Mouse (Mus musculus) limb, embryonic 12.5 days (tissue): ENCODE results near the gene Csrnp2. TPM values are rescaled to one million over a fixed set of nuclear protein-coding genes. Genes with fewer than 3 reads are reported as not detected.
"Not testable (repeated sequence)": the region's sequence is repeated elsewhere in the genome, so short reads cannot be mapped to it uniquely, and the experiment has no call there.

Source experiments
- ATAC-seq: fragments of 200-750 bp; cut with Nextera tagmentation; 2 replicates; pipeline ENCODE4 v1.8.0; 2017; ENCODE audit warnings: low read depth, moderate TSS enrichment; ENCODE audit not compliant: insufficient number of reproducible peaks, insufficient read depth, low FRiP score, low TSS enrichment
- H3K27ac ChIP-seq: fragments of 300-500 bp; sonication (generic); 2 replicates; pipeline ENCODE4 v1.5.1; 2016; ENCODE audit warnings: mild to moderate bottlenecking, moderate library complexity
- H3K27me3 ChIP-seq: fragments of 300-500 bp; sonication (generic); 2 replicates; pipeline ENCODE4 v1.6.1; 2016; ENCODE audit warnings: mild to moderate bottlenecking, moderate library complexity
- H3K36me3 ChIP-seq: fragments of 300-500 bp; sonication (generic); 2 replicates; pipeline ENCODE4 v1.6.1; 2016; ENCODE audit warnings: mild to moderate bottlenecking, moderate library complexity
- H3K4me1 ChIP-seq: fragments of 300-500 bp; sonication (generic); replicated peaks from 2 replicates; pipeline ENCODE4 v1.6.1; 2016
- H3K4me2 ChIP-seq: fragments of 300-500 bp; sonication (generic); 2 replicates; pipeline ENCODE4 v1.6.1; 2016; ENCODE audit warnings: mild to moderate bottlenecking, moderate library complexity
- H3K4me3 ChIP-seq: fragments of 300-500 bp; sonication (generic); replicated peaks from 2 replicates; pipeline ENCODE4 v1.5.1; 2016; ENCODE audit warnings: mild to moderate bottlenecking
- H3K9ac ChIP-seq: fragments of 300-500 bp; sonication (generic); replicated peaks from 2 replicates; pipeline ENCODE4 v1.6.1; 2016; ENCODE audit warnings: mild to moderate bottlenecking, moderate library complexity
- H3K9me3 ChIP-seq: fragments of 300-500 bp; sonication (generic); 2 replicates; pipeline ENCODE4 v1.6.1; 2016; ENCODE audit warnings: mild to moderate bottlenecking, moderate library complexity
- WGBS: fragments of 180-500 bp; shearing (Covaris S2); methylation state at CpG from one replicate; pipeline ENCODE4 v1.1.7; 2016; 5-methylcytosine and 5-hydroxymethylcytosine counted together
- polyA plus RNA-seq: library from polyadenylated mRNA; unstranded; fragments of >200 nt; fragmentation: Nextera tagmentation; extraction: Ambion mirVana; gene quantifications from 2 replicates; pipeline ENCODE4 v1.2.1, GENCODE M21; 2016

The Csrnp2 gene
- polyA plus RNA-seq, 1 experiment from 2014 or later: 34.1 TPM

GRCm38 (mm10) chr15:100510072-100510471 lies 14.8 kb upstream of the Csrnp2 start:
- H3K27ac ChIP-seq: no peak overlapping the region

GRCm38 (mm10) chr15:100508454-100509167 lies 13.3 kb upstream of the Csrnp2 start:
- Histone ChIP-seq H3K4me3 (no peak overlapping the region), H3K36me3 (peaks cover 94% of the 10 kb centered on the region), H3K4me1 (no peaks in the 10 kb centered on the region), H3K4me2 (no peak overlapping the region), H3K27ac (no peak overlapping the region), H3K27me3 (no peaks in the 10 kb centered on the region), H3K9ac (no peak overlapping the region), H3K9me3 (no peaks in the 10 kb centered on the region)
- ATAC-seq: no peak
- 89% methylated on average over 13 of the region's 13 CpGs for WGBS

More at GRCm38 (mm10) chr15:100510072-100510471, 14.8 kb upstream of the Csrnp2 start:
- Histone ChIP-seq H3K9ac (no peak overlapping the region), H3K9me3 (no peaks in the 10 kb centered on the region), H3K4me2 (no peak overlapping the region), H3K27me3 (no peaks in the 10 kb centered on the region), H3K36me3 (peaks cover 92% of the 10 kb centered on the region), H3K4me3 (no peak overlapping the region), H3K4me1 (no peaks in the 10 kb centered on the region)
- ATAC-seq: no peak
- WGBS: 94% methylated on average over 11 of the region's 11 CpGs

- not testable (repeated sequence) for ATAC-seq, H3K9ac ChIP-seq, H3K4me1 ChIP-seq, H3K27me3 ChIP-seq, H3K4me2 ChIP-seq, H3K9me3 ChIP-seq, H3K27ac ChIP-seq, H3K4me3 ChIP-seq
- 79% methylated on average over 8 of the region's 8 CpGs for WGBS
- H3K36me3 ChIP-seq: peaks cover 19% of the 10 kb centered on the region
These were observed 4.2 kb upstream of the Csrnp2 start for GRCm38 (mm10) chr15:100499506-100499905.

- WGBS: under 1% methylated on average over 29 of the region's 29 CpGs
- H3K4me3 ChIP-seq: peak overlapping the region; percentile 88
- H3K9me3 ChIP-seq: no peaks in the 10 kb centered on the region
- H3K36me3 ChIP-seq: peaks cover 2% of the 10 kb centered on the region; the same call in 1 of the 2 replicates
- H3K4me1 ChIP-seq: peaks cover 36% of the 10 kb centered on the region
- peak; percentile 82 for ATAC-seq
- peak overlapping the region; percentile 97 for H3K27ac ChIP-seq
- peak overlapping the region; percentile 96 for H3K9ac ChIP-seq
- no peaks in the 10 kb centered on the region for H3K27me3 ChIP-seq
- H3K4me2 ChIP-seq: peak overlapping the region; percentile 91
These were observed 641 bp downstream of the Csrnp2 start for GRCm38 (mm10) chr15:100494647-100495046.

GRCm38 (mm10) chr15:100491966-100492365 lies 3.3 kb downstream of the Csrnp2 start:
- H3K4me3 ChIP-seq: no peak overlapping the region
- peaks cover 38% of the 10 kb centered on the region for H3K4me1 ChIP-seq
- 0 out of 2 replicates have a peak overlapping the region, but pooled peaks have one; percentile 9 for H3K4me2 ChIP-seq

GRCm38 (mm10) chr15:100489263-100489662 lies 6.0 kb downstream of the Csrnp2 start:
- Histone ChIP-seq H3K9ac (no peak overlapping the region), H3K27me3 (no peaks in the 10 kb centered on the region), H3K36me3 (peaks cover 55% of the 10 kb centered on the region), H3K4me2 (no peak overlapping the region), H3K4me3 (no peak overlapping the region), H3K9me3 (no peaks in the 10 kb centered on the region), H3K27ac (no peak overlapping the region), H3K4me1 (peaks cover 38% of the 10 kb centered on the region)
- 91% methylated on average over 15 of the region's 15 CpGs for WGBS
- ATAC-seq: no peak

More at GRCm38 (mm10) chr15:100491966-100492365, 3.3 kb downstream of the Csrnp2 start:
- ATAC-seq: no peak
- no peak overlapping the region for H3K27ac ChIP-seq
- no peak overlapping the region for H3K9ac ChIP-seq
- 81% methylated on average over 9 of the region's 9 CpGs for whole genome bisulfite sequencing
- peaks cover 28% of the 10 kb centered on the region for H3K36me3 ChIP-seq
- H3K9me3 ChIP-seq: no peaks in the 10 kb centered on the region
- H3K27me3 ChIP-seq: no peaks in the 10 kb centered on the region

- peaks cover 65% of the 10 kb centered on the region for H3K36me3 ChIP-seq
These were observed 7.0 kb downstream of the Csrnp2 start for GRCm38 (mm10) chr15:100488297-100488696.

GRCm38 (mm10) chr15:100487050-100487449 lies 8.2 kb downstream of the Csrnp2 start:
- H3K4me2 ChIP-seq: no peak overlapping the region
- peaks cover 16% of the 10 kb centered on the region for H3K4me1 ChIP-seq
- no peak overlapping the region for H3K9ac ChIP-seq
- H3K9me3 ChIP-seq: no peaks in the 10 kb centered on the region
- H3K4me3 ChIP-seq: no peak overlapping the region
- ATAC-seq: no peak
- peaks cover 78% of the 10 kb centered on the region for H3K36me3 ChIP-seq
- H3K27ac ChIP-seq: no peak overlapping the region
- H3K27me3 ChIP-seq: no peaks in the 10 kb centered on the region
- WGBS: 96% methylated on average over 2 of the region's 2 CpGs

More at GRCm38 (mm10) chr15:100488297-100488696, 7.0 kb downstream of the Csrnp2 start:
- H3K4me3 ChIP-seq, ATAC-seq, H3K4me2 ChIP-seq, H3K27me3 ChIP-seq, H3K9ac ChIP-seq, H3K27ac ChIP-seq, H3K9me3 ChIP-seq: not testable (repeated sequence)
- 91% methylated on average over 1 of the region's 1 CpGs for WGBS
- peaks cover 28% of the 10 kb centered on the region for H3K4me1 ChIP-seq

GRCm38 (mm10) chr15:100486450-100486849 lies 8.8 kb downstream of the Csrnp2 start:
- H3K36me3 ChIP-seq: peaks cover 84% of the 10 kb centered on the region
- H3K4me1 ChIP-seq: peaks cover 11% of the 10 kb centered on the region; the same call in 1 of the 2 replicates
- no peak overlapping the region for H3K27ac ChIP-seq
- H3K9ac ChIP-seq: no peak overlapping the region
- no peak for ATAC-seq
- H3K9me3 ChIP-seq: no peaks in the 10 kb centered on the region
- no peaks in the 10 kb centered on the region for H3K27me3 ChIP-seq
- H3K4me3 ChIP-seq: no peak overlapping the region
- WGBS: 75% methylated on average over 7 of the region's 7 CpGs
- H3K4me2 ChIP-seq: no peak overlapping the region

GRCm38 (mm10) chr15:100485576-100485975 lies 9.7 kb downstream of the Csrnp2 start:
- H3K4me3 ChIP-seq: no peak overlapping the region
- H3K9me3 ChIP-seq: no peaks in the 10 kb centered on the region
- no peak overlapping the region for H3K4me2 ChIP-seq
- no peaks in the 10 kb centered on the region for H3K27me3 ChIP-seq
- peaks cover 92% of the 10 kb centered on the region for H3K36me3 ChIP-seq
- no peak overlapping the region for H3K27ac ChIP-seq
- no peak for ATAC-seq
- no peak overlapping the region for H3K9ac ChIP-seq
- H3K4me1 ChIP-seq: peaks cover 8% of the 10 kb centered on the region; the same call in 1 of the 2 replicates
- 93% methylated on average over 3 of the region's 3 CpGs for WGBS

- no peaks in the 10 kb centered on the region for H3K9me3 ChIP-seq
- no peak overlapping the region for H3K4me3 ChIP-seq
- ATAC-seq: no peak
- no peak overlapping the region for H3K27ac ChIP-seq
- peaks cover 3% of the 10 kb centered on the region; the same call in 1 of the 2 replicates for H3K4me1 ChIP-seq
- WGBS: 74% methylated on average over 4 of the region's 4 CpGs
- no peak overlapping the region for H3K9ac ChIP-seq
- H3K36me3 ChIP-seq: peaks cover 98% of the 10 kb centered on the region
- no peak overlapping the region for H3K4me2 ChIP-seq
- H3K27me3 ChIP-seq: no peaks in the 10 kb centered on the region
These were observed 16.4 kb downstream of the Csrnp2 start for GRCm38 (mm10) chr15:100478925-100479324.
